ENCODE assay signal across 26 mouse cellular contexts in genomic region chr12:73867418-73868134, GRCm38 (mm10). TPM values are rescaled to one million over a fixed set of nuclear protein-coding genes. Genes with fewer than 3 reads are reported as not detected.
DNase-seq lines count a peak whose midpoint lies in the region; ATAC-seq and TF ChIP-seq lines count a peak whose summit lies in the region.
"Had no signal": no experiment of that assay in that cellular context is flagged by ENCODE, and none has a peak within 500 bp of the region (broad histone marks: within the 10 kb centered on the region; RNA-seq: fewer than 3 reads in every experiment).

No protein-coding gene starts in this region.

- peak; percentile 38 to 40 for DNase-seq in adrenal gland, postnatal 36 days
- DNase-seq in adrenal gland, postnatal 4 days (ENCODE audit: low spot score in 2 of 2) = no peak
- no peak for DNase-seq in liver, embryonic 11.5 days (ENCODE audit: low spot score)
- DNase-seq in liver, postnatal 0 days = no peak
- DNase-seq: B cell, adult 2 months; cerebellum, adult 18-20 months; gastrocnemius, postnatal 14 days; heart, postnatal 4 days; kidney, adult 8-10 months; liver, embryonic 13.5 days; spleen, adult 18-20 months; thymus, adult 18-20 months; thymus, postnatal 36 days had no signal

- no peaks in the 10 kb centered on the region; the same call in 1 of the 2 replicates for H3K4me1 ChIP-seq in liver, embryonic 15.5 days (replicated peaks)
- no peaks in the 10 kb centered on the region for H3K4me1 ChIP-seq in liver, embryonic 11.5 days (replicated peaks; ENCODE audit: control insufficient read depth, insufficient read depth, low read length)
- peaks cover 44% of the 10 kb centered on the region for H3K4me1 ChIP-seq in embryonic facial prominence, embryonic 13.5 days
- no peaks in the 10 kb centered on the region for H3K4me1 ChIP-seq in liver, postnatal 0 days (ENCODE audit: insufficient read depth)
- H3K4me1 ChIP-seq: forebrain, embryonic 13.5 days; hindbrain, embryonic 13.5 days; midbrain, embryonic 12.5 days; neural tube, embryonic 12.5 days had no signal

- H3K36me3 ChIP-seq in liver, embryonic 15.5 days (replicated peaks) = no peaks in the 10 kb centered on the region
- H3K36me3 ChIP-seq in liver, embryonic 11.5 days (ENCODE audit: control insufficient read depth, insufficient read depth, low read length) = no peaks in the 10 kb centered on the region
- no peaks in the 10 kb centered on the region for H3K36me3 ChIP-seq in embryonic facial prominence, embryonic 13.5 days
- no peaks in the 10 kb centered on the region for H3K36me3 ChIP-seq in liver, postnatal 0 days (replicated peaks; ENCODE audit: insufficient read depth, low read length)
- H3K36me3 ChIP-seq: G1E; heart, embryonic 10.5 days; hindbrain, embryonic 13.5 days; liver, embryonic 13.5 days; lung, embryonic 15.5 days; midbrain, embryonic 12.5 days; neural tube, embryonic 12.5 days had no signal

- no peak for TF ChIP-seq EP300 in liver, postnatal 0 days (IDR thresholded peaks at IDR 0.05; ENCODE audit: low read depth)

- WGBS in liver, embryonic 15.5 days (ENCODE audit: insufficient replicate concordance) = 57% methylated on average over 5 of the region's 5 CpGs
- WGBS in liver, embryonic 11.5 days = 71% methylated on average over 5 of the region's 5 CpGs
- WGBS in embryonic facial prominence, embryonic 13.5 days = 63% methylated on average over 5 of the region's 5 CpGs
- 56% methylated on average over 5 of the region's 5 CpGs for WGBS in liver, postnatal 0 days (ENCODE audit: insufficient replicate concordance)

- no peaks in the 10 kb centered on the region for H3K27me3 ChIP-seq in liver, embryonic 15.5 days
- H3K27me3 ChIP-seq in liver, embryonic 11.5 days (replicated peaks; ENCODE audit: control insufficient read depth, insufficient read depth, low read length) = no peaks in the 10 kb centered on the region
- no peaks in the 10 kb centered on the region; the same call in 1 of the 2 replicates for H3K27me3 ChIP-seq in embryonic facial prominence, embryonic 13.5 days
- no peaks in the 10 kb centered on the region for H3K27me3 ChIP-seq in liver, postnatal 0 days (ENCODE audit: insufficient read depth, low read length)
- H3K27me3 ChIP-seq: forebrain, embryonic 13.5 days; hindbrain, embryonic 13.5 days; liver, embryonic 13.5 days; lung, embryonic 15.5 days; midbrain, embryonic 12.5 days; neural tube, embryonic 12.5 days had no signal

- H3K9me3 ChIP-seq in liver, embryonic 15.5 days (replicated peaks) = no peaks in the 10 kb centered on the region
- H3K9me3 ChIP-seq in liver, embryonic 11.5 days (ENCODE audit: control insufficient read depth, low read length) = no peaks in the 10 kb centered on the region
- no peaks in the 10 kb centered on the region for H3K9me3 ChIP-seq in embryonic facial prominence, embryonic 13.5 days
- no peaks in the 10 kb centered on the region for H3K9me3 ChIP-seq in liver, postnatal 0 days (ENCODE audit: low read length)
- H3K9me3 ChIP-seq: forebrain, embryonic 13.5 days; G1E; heart, embryonic 10.5 days; hindbrain, embryonic 13.5 days; liver, embryonic 13.5 days; lung, embryonic 15.5 days; midbrain, embryonic 12.5 days; neural tube, embryonic 12.5 days had no signal

- no peak overlapping the region for H3K9ac ChIP-seq in liver, embryonic 15.5 days
- no peak overlapping the region for H3K9ac ChIP-seq in liver, embryonic 11.5 days (ENCODE audit: low read depth, low read length)
- no peak overlapping the region for H3K9ac ChIP-seq in embryonic facial prominence, embryonic 13.5 days
- H3K9ac ChIP-seq in liver, postnatal 0 days (replicated peaks) = no peak overlapping the region
- H3K9ac ChIP-seq: forebrain, embryonic 13.5 days; hindbrain, embryonic 13.5 days; liver, embryonic 13.5 days; lung, embryonic 15.5 days; midbrain, embryonic 12.5 days; neural tube, embryonic 12.5 days had no signal

- H3K27ac ChIP-seq in liver, embryonic 15.5 days (replicated peaks) = no peak overlapping the region; the same call in 1 of the 2 replicates
- no peak overlapping the region for H3K27ac ChIP-seq in liver, embryonic 11.5 days (ENCODE audit: low read depth, low read length)
- H3K27ac ChIP-seq in embryonic facial prominence, embryonic 13.5 days = peak overlapping the region; percentile 35
- H3K27ac ChIP-seq in liver, postnatal 0 days (ENCODE audit: low read depth) = peak overlapping the region; percentile 82
- H3K27ac ChIP-seq: forebrain, embryonic 13.5 days; heart, embryonic 10.5 days; hindbrain, embryonic 13.5 days; kidney, postnatal 0 days; liver, embryonic 13.5 days; lung, embryonic 15.5 days; midbrain, embryonic 12.5 days; neural tube, embryonic 12.5 days had no signal

- no peak for TF ChIP-seq CTCF in liver, postnatal 0 days (IDR thresholded peaks at IDR 0.05; ENCODE audit: low read depth)

- no peak overlapping the region for H3K4me2 ChIP-seq in liver, embryonic 15.5 days
- H3K4me2 ChIP-seq in liver, embryonic 11.5 days = no peak overlapping the region
- H3K4me2 ChIP-seq in embryonic facial prominence, embryonic 13.5 days = peak overlapping the region; percentile 27; the same call in 1 of the 2 replicates
- H3K4me2 ChIP-seq in liver, postnatal 0 days (ENCODE audit: low read depth, low read length) = peak overlapping the region; percentile 41
- H3K4me2 ChIP-seq: forebrain, embryonic 13.5 days; hindbrain, embryonic 13.5 days; liver, embryonic 13.5 days; lung, embryonic 15.5 days; midbrain, embryonic 12.5 days; neural tube, embryonic 12.5 days had no signal

- peak; percentile 52 for ATAC-seq in liver, embryonic 15.5 days (ENCODE audit: insufficient read depth)
- no peak for ATAC-seq in liver, embryonic 11.5 days (replicated peaks; ENCODE audit: low FRiP score)
- no peak for ATAC-seq in embryonic facial prominence, embryonic 13.5 days (ENCODE audit: insufficient number of reproducible peaks, insufficient read depth, low FRiP score, low TSS enrichment, low read depth)
- ATAC-seq in liver, postnatal 0 days = peak; percentile 88
- no peak for ATAC-seq in activated CD4-positive, CD25-positive, alpha-beta regulatory T cell, adult 4 months
- ATAC-seq: forebrain, embryonic 13.5 days; intestine, embryonic 16.5 days had no signal

- no peak overlapping the region for H3K4me3 ChIP-seq in liver, embryonic 15.5 days (replicated peaks)
- no peak overlapping the region for H3K4me3 ChIP-seq in liver, embryonic 11.5 days (ENCODE audit: low read depth, low read length)
- H3K4me3 ChIP-seq in embryonic facial prominence, embryonic 13.5 days = no peak overlapping the region
- H3K4me3 ChIP-seq in liver, postnatal 0 days (ENCODE audit: low read depth, low read length) = no peak overlapping the region
- H3K4me3 ChIP-seq: forebrain, embryonic 13.5 days; heart, embryonic 10.5 days; hindbrain, embryonic 13.5 days; liver, embryonic 13.5 days; lung, embryonic 15.5 days; midbrain, embryonic 12.5 days; myocyte; neural tube, embryonic 12.5 days had no signal

RNA-seq across cellular contexts. Expression of gene Hif1a, which starts 33.6 kb away (rescaled TPM):
- 10 to 100 TPM; 66.5 to 69.1 TPM for total RNA-seq in adrenal gland, postnatal 36 days (2021)
- total RNA-seq in adrenal gland, postnatal 4 days (2021) = 10 to 100 TPM; 74.4 to 77.5 TPM
- 13.9 and 15.0 TPM in 2 replicates for polyA plus RNA-seq in liver, embryonic 15.5 days (2015; fragmentation: Nextera tagmentation; extraction: Ambion mirVana)
- 46.5 and 54.6 TPM in 2 replicates for polyA plus RNA-seq in liver, embryonic 11.5 days (2014; fragmentation: Nextera tagmentation; extraction: Ambion mirVana)
- polyA plus RNA-seq in embryonic facial prominence, embryonic 13.5 days (2015; fragmentation: Nextera tagmentation; extraction: Ambion mirVana) = 105 and 118 TPM in 2 replicates
- 13.4 and 13.9 TPM in 2 replicates for polyA plus RNA-seq in liver, postnatal 0 days (2015; fragmentation: Nextera tagmentation; extraction: Ambion mirVana)
- 10 to 100 TPM; 65.7 to 77.4 TPM for polyA plus RNA-seq in activated CD4-positive, CD25-positive, alpha-beta regulatory T cell, adult 4 months (2017; shearing (Covaris generic))

Comparison
In these comparisons a context has a peak if more than half of its experiments do, and no peak if none do; other contexts are left out.
1. DNase-seq: peak in adrenal gland, postnatal 36 days (2 of 2); none in adrenal gland, postnatal 4 days (0 of 2), liver, embryonic 11.5 days (single experiment) and liver, postnatal 0 days (single experiment).
2. ATAC-seq: peak in liver, embryonic 15.5 days (single experiment) and liver, postnatal 0 days (single experiment); none in liver, embryonic 11.5 days (single experiment), embryonic facial prominence, embryonic 13.5 days (single experiment) and activated CD4-positive, CD25-positive, alpha-beta regulatory T cell, adult 4 months (single experiment).
3. H3K27ac ChIP-seq: peak in embryonic facial prominence, embryonic 13.5 days (single experiment) and liver, postnatal 0 days (single experiment); none in liver, embryonic 15.5 days (single experiment) and liver, embryonic 11.5 days (single experiment).
4. H3K4me2 ChIP-seq: peak in embryonic facial prominence, embryonic 13.5 days (single experiment) and liver, postnatal 0 days (single experiment); none in liver, embryonic 15.5 days (single experiment) and liver, embryonic 11.5 days (single experiment).